Mouse (Mus musculus): ENCODE measurements around the gene Dcaf11. TPM values are rescaled to one million over a fixed set of nuclear protein-coding genes. Genes with fewer than 3 reads are reported as not detected.

Gene Dcaf11
- total RNA-seq, 2 experiments from 2014 or later: 147 to 152 TPM

- no peak for DNase-seq
Measured at GRCm38 (mm10) chr14:55584303-55584701, 24.5 kb downstream of the Dcaf11 start.

GRCm38 (mm10) chr14:55584702-55585565 is 25.1 kb downstream of the Dcaf11 start, which contains the start of gene Emc9:
Emc9 (minus strand) TSS chr14:55585302.
- DNase-seq: peak; percentile 89 to 93

- peak in 1 of 2 experiments; percentile 49 for DNase-seq
Measured at GRCm38 (mm10) chr14:55585566-55585960, 25.8 kb downstream of the Dcaf11 start.

DNA sequence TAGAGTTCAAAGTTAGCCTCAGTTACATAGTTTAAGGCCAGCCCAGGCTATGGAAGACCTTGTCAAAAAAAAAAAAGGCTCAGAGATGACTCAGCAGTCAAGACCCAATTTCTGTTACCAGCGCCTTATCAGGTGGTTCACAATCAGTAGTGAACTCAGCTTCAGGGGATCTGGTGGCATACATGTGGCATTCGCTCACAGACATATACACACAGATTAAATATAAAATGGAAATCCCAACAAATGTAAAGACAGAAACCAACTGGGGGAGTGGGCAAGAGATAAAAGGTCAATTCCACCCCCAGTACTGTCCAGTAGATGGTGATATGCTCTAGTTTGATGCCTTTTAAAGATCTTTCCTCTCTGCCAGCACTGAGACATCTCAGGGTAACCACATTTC is 26.3 kb downstream of the Dcaf11 start:
- DNase-seq: no peak

- DNase-seq: no peak
Measured at GRCm38 (mm10) chr14:55589271-55589670, 29.5 kb downstream of the Dcaf11 start.

DNA sequence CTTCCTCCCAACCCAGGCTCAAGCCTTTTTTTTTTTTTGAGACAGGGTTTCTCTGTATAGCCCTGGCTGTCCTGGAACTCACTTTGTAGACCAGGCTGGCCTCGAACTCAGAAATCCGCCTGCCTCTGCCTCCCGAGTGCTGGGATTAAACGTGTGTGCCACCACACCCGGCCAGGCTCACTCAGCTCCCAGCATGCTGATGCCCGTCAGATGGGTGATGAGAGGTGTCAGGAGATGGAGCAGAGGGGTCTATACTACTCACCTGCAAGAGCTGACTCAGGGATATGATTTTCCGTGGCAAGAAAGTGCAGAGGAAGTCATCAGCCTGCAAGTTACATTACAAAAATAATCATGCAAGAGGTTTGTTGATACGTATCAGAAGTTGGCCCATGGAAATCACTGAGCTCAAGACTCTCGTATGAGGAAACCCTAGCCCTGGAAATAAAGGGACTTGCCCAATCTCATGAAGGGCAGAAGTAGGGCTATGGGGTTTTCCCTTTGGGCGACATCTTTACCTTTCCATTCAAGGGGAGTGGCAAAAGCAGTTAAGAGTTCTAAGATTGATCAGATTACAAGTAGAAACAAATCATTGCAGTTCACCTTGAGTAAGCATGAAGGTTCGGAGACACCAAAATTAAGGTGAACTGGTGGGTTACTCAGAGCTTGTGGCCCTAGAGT is 30.1 kb downstream of the Dcaf11 start:
- no peak for DNase-seq

DNA sequence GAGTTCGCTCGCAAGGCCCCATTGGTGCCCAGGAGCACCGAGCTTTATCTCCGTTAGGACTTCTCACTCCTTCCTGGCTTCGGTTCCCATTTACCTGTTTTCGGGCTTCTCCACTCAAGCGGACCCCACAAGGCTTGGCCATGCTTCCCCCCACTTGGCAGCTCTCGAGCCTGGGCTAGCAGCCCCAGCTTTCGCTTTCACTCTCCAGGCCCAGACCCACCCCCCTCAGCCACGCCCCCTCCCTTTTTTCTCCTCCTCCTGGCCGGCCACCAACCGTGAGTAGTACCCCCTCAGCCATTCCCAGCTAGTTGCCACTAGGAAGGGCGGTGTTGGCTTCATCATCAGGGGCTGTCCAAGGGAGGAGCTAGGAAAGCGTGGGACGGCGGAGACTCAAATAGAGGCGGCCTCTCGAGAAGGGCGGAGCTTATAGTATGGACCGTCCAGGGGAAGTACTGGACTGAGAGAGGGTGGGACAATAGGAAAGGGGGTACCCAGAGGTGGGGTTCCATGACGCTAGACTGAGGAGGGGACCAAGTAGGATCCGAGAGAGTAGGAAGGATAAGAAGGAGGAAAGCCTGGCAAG is 31.0 kb downstream of the Dcaf11 start, which contains the start of gene Psme2:
Gene Psme2 (minus strand): TSS at position 366 of the 583 bp plus-strand sequence.
- peak; percentile 96 to 99 for DNase-seq

GRCm38 (mm10) chr14:55591331-55591891 is 31.6 kb downstream of the Dcaf11 start, which contains the start of gene Rnf31:
Rnf31 (plus strand) TSS chr14:55591708.
- DNase-seq: peak; percentile 95 to 99

GRCm38 (mm10) chr14:55592226-55592625 is 32.4 kb downstream of the Dcaf11 start:
- no peak for DNase-seq

DNA sequence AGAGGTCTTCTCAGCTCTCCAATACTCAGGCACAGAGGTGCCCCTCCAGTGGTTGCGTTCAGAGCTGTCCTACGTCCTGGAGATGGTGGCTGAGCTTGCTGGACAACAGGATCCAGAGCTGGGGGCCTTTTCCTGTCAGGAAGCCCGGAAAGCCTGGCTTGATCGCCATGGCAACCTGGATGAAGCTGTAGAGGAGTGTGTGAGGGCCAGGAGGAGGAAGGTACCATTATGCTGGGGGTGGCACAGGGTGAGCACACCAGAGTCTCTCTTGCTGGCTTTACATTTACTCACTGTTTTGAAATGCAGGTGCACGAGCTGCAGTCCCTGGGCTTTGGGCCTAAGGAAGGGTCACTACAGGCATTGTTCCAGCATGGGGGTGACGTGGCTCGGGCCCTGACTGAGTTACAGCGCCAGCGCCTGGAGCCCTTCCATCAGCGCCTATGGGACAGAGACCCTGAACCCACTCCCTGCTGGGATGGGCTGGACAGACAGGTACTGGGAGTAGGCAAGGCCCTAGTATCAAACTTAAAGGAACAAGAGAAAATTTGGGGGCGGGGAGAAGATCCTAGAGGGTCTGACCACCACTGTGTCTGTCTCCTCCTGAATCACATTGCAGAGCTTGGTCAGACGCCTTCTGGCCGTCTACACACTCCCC is 36.4 kb downstream of the Dcaf11 start:
- no peak for DNase-seq

DNA sequence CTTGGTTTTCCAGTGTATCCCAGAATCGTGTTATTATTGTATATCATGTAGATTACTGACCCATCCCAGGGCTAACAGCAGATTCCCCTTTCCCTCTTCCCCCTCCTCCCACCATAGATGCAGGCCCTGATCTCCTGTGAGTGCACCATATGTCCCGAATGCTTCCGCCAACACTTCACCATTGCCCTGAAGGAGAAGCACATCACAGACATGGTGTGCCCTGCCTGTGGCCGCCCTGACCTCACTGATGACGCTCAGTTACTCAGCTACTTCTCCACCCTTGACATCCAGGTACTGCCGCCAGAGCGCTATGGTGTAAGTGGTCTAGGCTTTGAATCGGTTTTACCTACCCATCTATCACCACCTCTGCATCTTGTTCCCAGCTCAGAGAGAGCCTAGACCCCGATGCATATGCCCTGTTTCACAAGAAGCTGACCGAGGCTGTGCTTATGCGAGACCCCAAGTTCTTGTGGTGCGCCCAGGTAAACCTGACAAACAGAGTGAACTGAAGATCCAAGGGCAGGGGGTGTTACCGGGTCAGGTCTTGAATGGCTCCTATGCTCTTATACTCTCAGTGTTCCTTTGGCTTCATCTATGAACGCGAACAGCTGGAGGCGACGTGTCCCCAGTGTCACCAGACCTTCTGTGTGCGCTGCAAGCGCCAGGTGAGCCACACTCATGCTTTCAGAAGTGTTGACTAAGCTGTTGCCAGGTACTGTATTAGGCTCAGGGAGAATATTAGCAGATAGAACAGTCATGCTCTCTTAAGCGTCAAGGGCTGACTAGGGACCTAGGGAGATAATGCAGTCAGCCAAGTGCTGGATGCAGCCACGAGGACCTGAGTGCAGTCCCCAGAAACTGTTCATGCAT is 39.0 kb downstream of the Dcaf11 start:
- DNase-seq: no peak

DNA sequence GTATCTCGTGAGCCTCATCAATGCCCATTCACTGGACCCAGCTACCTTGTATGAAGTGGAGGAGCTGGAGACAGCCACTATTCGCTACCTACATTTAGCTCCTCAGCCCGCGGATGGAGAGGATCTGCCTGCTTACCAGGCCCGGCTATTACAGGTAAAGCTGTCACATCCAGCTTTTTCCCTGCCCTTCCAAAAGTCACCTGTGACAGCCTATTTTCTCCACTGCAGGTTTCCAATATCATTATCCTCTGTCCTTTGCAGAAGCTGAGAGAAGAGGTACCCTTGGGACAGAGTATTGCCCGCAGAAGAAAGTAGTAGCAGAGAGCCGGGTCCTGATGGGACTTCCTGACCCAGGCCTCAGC is 43.4 kb downstream of the Dcaf11 start, which contains the start of gene Irf9:
Gene Irf9 (plus strand): TSS at position 301 of the 362 bp plus-strand sequence.
- no peak for DNase-seq

DNA sequence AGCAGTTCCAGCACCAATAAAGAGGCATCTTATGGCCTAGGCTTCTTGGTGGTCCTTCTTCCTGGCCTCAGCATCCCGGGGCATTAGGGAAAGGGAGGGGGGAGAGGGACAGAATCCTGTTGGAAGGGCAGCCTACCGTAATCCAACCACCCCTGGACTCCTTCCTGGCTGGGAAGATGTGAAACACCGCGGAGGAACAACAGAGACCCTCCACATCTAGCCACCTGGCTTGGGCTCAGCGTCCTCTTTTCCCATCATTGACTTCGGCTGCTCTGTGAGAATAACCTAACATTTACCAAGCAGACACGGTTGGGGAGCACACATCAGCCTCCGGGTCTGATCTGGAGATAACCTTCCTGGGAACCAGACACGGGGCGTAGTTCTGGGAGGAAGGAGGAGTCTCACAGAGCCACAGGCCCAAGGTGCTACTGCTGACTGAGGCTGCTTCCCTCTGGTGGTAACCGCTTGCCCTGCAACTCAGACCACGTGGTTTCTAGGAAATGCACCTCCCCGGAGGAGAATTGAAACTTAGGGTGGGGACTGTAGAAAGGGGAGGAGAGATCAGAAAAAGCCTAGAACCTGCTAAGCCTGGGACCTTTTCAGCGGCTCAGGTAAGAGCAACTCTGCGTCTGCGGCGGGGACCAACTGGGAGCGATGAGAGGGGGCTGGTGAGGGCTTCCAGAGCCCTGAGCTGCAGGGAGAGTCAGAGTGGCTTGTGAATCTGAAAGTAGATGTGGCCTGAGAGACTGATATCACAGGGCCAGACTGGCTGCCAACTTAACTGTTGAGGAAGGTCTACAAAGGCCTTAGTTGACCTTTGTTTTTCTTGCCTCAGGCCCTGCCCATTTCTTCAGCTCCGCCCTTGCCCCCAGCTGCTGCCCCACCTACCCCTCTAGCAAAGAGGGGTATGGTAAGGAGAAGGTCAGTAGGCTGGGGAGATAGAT is 44.1 kb downstream of the Dcaf11 start:
- DNase-seq: peak; percentile 94 to 96

GRCm38 (mm10) chr14:55604823-55605222 is 45.0 kb downstream of the Dcaf11 start:
- DNase-seq: no peak

GRCm38 (mm10) chr14:55605743-55606459 is 46.1 kb downstream of the Dcaf11 start:
- no peak for DNase-seq

GRCm38 (mm10) chr14:55608339-55608738 is 48.5 kb downstream of the Dcaf11 start:
- DNase-seq: no peak

- no peak for DNase-seq
Measured at GRCm38 (mm10) chr14:55613346-55613745, 53.5 kb downstream of the Dcaf11 start.

GRCm38 (mm10) chr14:55614565-55615178 is 54.9 kb downstream of the Dcaf11 start:
- DNase-seq: no peak

All from heart, adult 18-20 months (tissue).